Mouse (Mus musculus): Measurements from ENCODE around the gene Sfxn5. TPM values are rescaled to one million over a fixed set of nuclear protein-coding genes. Genes with fewer than 3 reads are reported as not detected.

The Sfxn5 gene
- total and polyA plus RNA-seq, 3 experiments = 1.8 to 3.0 TPM; not detected in 1

DNA sequence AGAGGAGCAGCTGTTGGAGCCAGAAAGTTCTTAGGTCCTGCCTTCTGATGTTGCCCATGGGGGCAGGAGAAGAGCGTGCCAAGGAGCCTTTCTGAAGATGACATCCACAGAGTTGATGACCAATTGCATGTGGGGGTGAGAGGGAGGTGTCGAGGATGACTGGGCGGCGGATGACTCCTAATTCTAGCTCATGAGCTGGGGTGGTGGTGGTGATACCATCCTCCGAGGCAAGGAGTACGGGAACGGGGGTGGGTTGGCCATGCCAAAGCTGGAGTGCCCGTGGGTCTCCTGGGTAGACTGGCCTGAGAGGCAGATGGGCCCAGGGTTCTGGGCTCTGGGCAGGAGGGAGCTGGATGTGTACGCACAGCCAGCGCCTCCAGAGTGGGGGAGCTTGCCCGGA, 113.5 kb downstream of the Sfxn5 start:
- no peaks in the 10 kb centered on the region for H3K4me1 ChIP-seq (ENCODE audit: control insufficient read depth in 1 of 2, insufficient read depth in 2 of 2, low read length in 2 of 2)
- H3K79me2 ChIP-seq (ENCODE audit: control insufficient read depth, insufficient read depth, low read length, poor library complexity) = no peaks in the 10 kb centered on the region
- H3K9ac ChIP-seq (ENCODE audit: control insufficient read depth, low read depth, low read length, poor library complexity, severe bottlenecking) = no peak overlapping the region
- no peak for DNase-seq (ENCODE audit: low read depth, low spot score)
- no peaks in the 10 kb centered on the region for H3K36me3 ChIP-seq (ENCODE audit: control insufficient read depth in 1 of 2, insufficient read depth in 2 of 2, low read length in 2 of 2)
- no peaks in the 10 kb centered on the region for H3K9me3 ChIP-seq (replicated peaks; ENCODE audit: insufficient read depth, low read length)
- H3K27ac ChIP-seq (ENCODE audit: control insufficient read depth, low read depth, low read length) = no peak overlapping the region
- no peak for TF ChIP-seq GABPA (IDR thresholded peaks at IDR 0.05; ENCODE audit: low read depth, low read length)
- TF ChIP-seq HCFC1 (IDR thresholded peaks at IDR 0.05; ENCODE audit: low read depth, low read length) = no peak
- no peak for TF ChIP-seq CHD1 (IDR thresholded peaks at IDR 0.05; ENCODE audit: low read depth, low read length)
- TF ChIP-seq ETS1 (IDR thresholded peaks at IDR 0.05; ENCODE audit: low read depth, low read length) = no peak
- TF ChIP-seq GATA1 (IDR thresholded peaks at IDR 0.05; ENCODE audit: low read depth, low read length) = no peak
- TF ChIP-seq MAZ (IDR thresholded peaks at IDR 0.05; ENCODE audit: low read depth, low read length) = no peak
- TF ChIP-seq ELF1 (IDR thresholded peaks at IDR 0.05; ENCODE audit: low read depth, low read length) = no peak
- TF ChIP-seq NRF1 (IDR thresholded peaks at IDR 0.05; ENCODE audit: insufficient read depth, low read depth, low read length, poor library complexity, severe bottlenecking) = no peak
- no peak for TF ChIP-seq UBTF (IDR thresholded peaks at IDR 0.05; ENCODE audit: borderline replicate concordance, insufficient read depth, low read depth, low read length)
- TF ChIP-seq NELFE (IDR thresholded peaks at IDR 0.05; ENCODE audit: low read depth, low read length) = no peak
- no peak for TF ChIP-seq EP300 (IDR thresholded peaks at IDR 0.05; ENCODE audit: low read depth in 1 of 2, low read length in 2 of 2)
- TF ChIP-seq TAL1 (IDR thresholded peaks at IDR 0.05; ENCODE audit: low read length) = no peak
- TF ChIP-seq RCOR1 (IDR thresholded peaks at IDR 0.05; ENCODE audit: low read depth, low read length) = no peak
- no peak for TF ChIP-seq CTCF (IDR thresholded peaks at IDR 0.05 in 2 of 3, conservative IDR thresholded peaks at IDR 0.05 in 1 of 3; ENCODE audit: control insufficient read depth in 1 of 3, insufficient read depth in 1 of 3, low read depth in 2 of 3, low read length in 3 of 3, poor library complexity in 1 of 3, severe bottlenecking in 1 of 3)
- TF ChIP-seq MYB (IDR thresholded peaks at IDR 0.05; ENCODE audit: low read depth, low read length) = no peak
- TF ChIP-seq ZMIZ1 (IDR thresholded peaks at IDR 0.05; ENCODE audit: low read depth, low read length) = no peak
- TF ChIP-seq SIN3A (IDR thresholded peaks at IDR 0.05; ENCODE audit: low read length) = no peak
- H3K4me3 ChIP-seq (ENCODE audit: control insufficient read depth in 1 of 2, insufficient read depth in 1 of 2, low read depth in 2 of 2, low read length in 2 of 2) = no peak overlapping the region
- H3K27me3 ChIP-seq (ENCODE audit: control insufficient read depth in 1 of 2, insufficient read depth in 2 of 2, low read length in 2 of 2) = no peaks in the 10 kb centered on the region

DNA sequence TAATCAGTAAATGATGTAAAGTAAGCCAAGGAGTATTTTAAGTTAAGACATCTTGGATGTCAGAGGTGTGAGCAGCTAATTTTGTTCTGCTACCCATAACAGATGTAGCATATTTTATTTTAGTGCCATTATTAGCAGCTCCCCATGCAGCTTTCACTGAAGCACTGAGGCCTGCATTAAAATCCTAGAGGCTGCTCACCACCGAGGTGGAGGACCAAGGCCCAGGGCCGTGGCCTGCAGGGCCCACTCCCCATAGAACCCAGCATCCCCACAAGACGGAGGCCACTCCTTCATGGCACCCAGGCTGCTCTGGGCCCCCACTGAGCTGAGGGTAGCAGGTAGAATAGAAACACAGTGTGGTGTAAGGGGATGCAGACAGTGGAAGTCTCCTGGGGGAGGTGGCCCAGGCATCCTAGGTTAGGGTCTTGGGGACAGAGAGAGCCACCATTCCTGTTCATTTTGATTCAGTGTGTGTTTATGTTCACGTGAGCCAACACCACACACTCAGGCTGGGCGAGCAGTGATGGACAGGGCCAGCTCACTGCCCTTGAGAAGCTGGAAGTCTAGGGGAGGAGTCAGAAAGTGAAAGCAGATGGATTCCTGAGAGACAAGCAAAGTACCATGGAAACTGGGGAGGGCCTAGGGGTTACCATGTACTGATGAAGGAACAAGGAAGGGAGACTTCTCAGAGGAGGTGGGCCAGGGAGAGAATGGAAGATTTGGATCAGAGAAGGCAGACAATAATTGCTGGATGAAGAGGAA, 114.4 kb downstream of the Sfxn5 start:
- no peaks in the 10 kb centered on the region for H3K9me3 ChIP-seq (replicated peaks; ENCODE audit: insufficient read depth, low read length)
- no peaks in the 10 kb centered on the region for H3K27me3 ChIP-seq (ENCODE audit: control insufficient read depth in 1 of 2, insufficient read depth in 2 of 2, low read length in 2 of 2)
- TF ChIP-seq TBP (IDR thresholded peaks at IDR 0.05; ENCODE audit: low read depth, low read length) = no peak
- no peak for TF ChIP-seq MYC (IDR thresholded peaks at IDR 0.05; ENCODE audit: low read depth, low read length)
- TF ChIP-seq ELF1 (IDR thresholded peaks at IDR 0.05; ENCODE audit: low read depth, low read length) = no peak
- TF ChIP-seq MAZ (IDR thresholded peaks at IDR 0.05; ENCODE audit: low read depth, low read length) = no peak
- TF ChIP-seq CHD2 (IDR thresholded peaks at IDR 0.05; ENCODE audit: low read length) = no peak
- TF ChIP-seq MYB (IDR thresholded peaks at IDR 0.05; ENCODE audit: low read depth, low read length) = no peak
- TF ChIP-seq USF2 (IDR thresholded peaks at IDR 0.05; ENCODE audit: borderline replicate concordance in 1 of 2, insufficient read depth in 1 of 2, low read depth in 1 of 2, low read length in 2 of 2) = no peak
- no peak for TF ChIP-seq GATA1 (IDR thresholded peaks at IDR 0.05; ENCODE audit: low read depth, low read length)
- TF ChIP-seq JUND (IDR thresholded peaks at IDR 0.05; ENCODE audit: low read depth, low read length) = no peak
- no peak for TF ChIP-seq CTCF (IDR thresholded peaks at IDR 0.05 in 2 of 3, conservative IDR thresholded peaks at IDR 0.05 in 1 of 3; ENCODE audit: control insufficient read depth in 1 of 3, insufficient read depth in 1 of 3, low read depth in 2 of 3, low read length in 3 of 3, poor library complexity in 1 of 3, severe bottlenecking in 1 of 3)
- TF ChIP-seq EP300 (IDR thresholded peaks at IDR 0.05; ENCODE audit: low read depth in 1 of 2, low read length in 2 of 2) = no peak
- no peak for TF ChIP-seq SMC3 (IDR thresholded peaks at IDR 0.05; ENCODE audit: low read depth, low read length)
- no peak for TF ChIP-seq TCF12 (IDR thresholded peaks at IDR 0.05; ENCODE audit: low read depth, low read length)
- no peak for TF ChIP-seq BHLHE40 (IDR thresholded peaks at IDR 0.05; ENCODE audit: borderline replicate concordance, low read depth, low read length)
- no peak for TF ChIP-seq SIN3A (IDR thresholded peaks at IDR 0.05; ENCODE audit: low read length)
- no peak for TF ChIP-seq ZNF384 (IDR thresholded peaks at IDR 0.05; ENCODE audit: low read depth, low read length)
- TF ChIP-seq ZMIZ1 (IDR thresholded peaks at IDR 0.05; ENCODE audit: low read depth, low read length) = no peak
- no peak for TF ChIP-seq RCOR1 (IDR thresholded peaks at IDR 0.05; ENCODE audit: low read depth, low read length)
- no peak for TF ChIP-seq RAD21 (IDR thresholded peaks at IDR 0.05; ENCODE audit: low read depth, low read length)
- no peak for DNase-seq (ENCODE audit: low read depth, low spot score)
- no peak overlapping the region for H3K9ac ChIP-seq (ENCODE audit: control insufficient read depth, low read depth, low read length, poor library complexity, severe bottlenecking)
- no peaks in the 10 kb centered on the region for H3K4me1 ChIP-seq (ENCODE audit: control insufficient read depth in 1 of 2, insufficient read depth in 2 of 2, low read length in 2 of 2)
- H3K36me3 ChIP-seq (ENCODE audit: control insufficient read depth in 1 of 2, insufficient read depth in 2 of 2, low read length in 2 of 2) = no peaks in the 10 kb centered on the region
- H3K79me2 ChIP-seq (ENCODE audit: control insufficient read depth, insufficient read depth, low read length, poor library complexity) = no peaks in the 10 kb centered on the region
- H3K4me3 ChIP-seq (ENCODE audit: control insufficient read depth in 1 of 2, insufficient read depth in 1 of 2, low read depth in 2 of 2, low read length in 2 of 2) = no peak overlapping the region
- H3K27ac ChIP-seq (ENCODE audit: control insufficient read depth, low read depth, low read length) = no peak overlapping the region
